Mouse (Mus musculus): ENCODE measurements at regions not wholly inside any gene's neighbourhood (a gene's known extent, or its start where the extent isn't known, plus 50 kb on each side); places are given as distances from the start of the nearest gene placed in this dataset.

- TF ChIP-seq CTCF (IDR thresholded peaks at IDR 0.05; ENCODE audit: low read depth, low read length) (no peak), POLR2A (IDR thresholded peaks at IDR 0.05; ENCODE audit: extremely low read depth, insufficient read depth, low read length) (no peak)
Observed at GRCm38 (mm10) chr1:154258511-154258910, 57.5 kb downstream of the Zfp648 start.
